Mouse (Mus musculus) frontal cortex, adult 2 months (tissue): Measurements from ENCODE around the gene Adgrf5. TPM values are rescaled to one million over a fixed set of nuclear protein-coding genes. Genes with fewer than 3 reads are reported as not detected.

Experiments used
- DNase-seq, 2 experiments: peaks; one replicate each; pipeline ENCODE4 v3.0.0; 2022; ENCODE audit warnings: low spot score in 1 of 2; ENCODE audit errors: extremely low spot score in 1 of 2
- polyA plus RNA-seq: library from polyadenylated mRNA; depleted of rRNA; stranded (reverse); fragments of >200 nt; gene quantifications from 2 replicates; pipeline ENCODE4 v1.2.3, GENCODE M21; 2012; rRNA removed

The Adgrf5 gene
- 19.3 and 22.0 TPM in 2 replicates for polyA plus RNA-seq

- DNase-seq: no peak
These were observed at the start of gene Adgrf5 for GRCm38 (mm10) chr17:43359826-43360619. Gene Adgrf5, plus strand, starts transcription at chr17:43360451.

GRCm38 (mm10) chr17:43325986-43326671 lies 34.1 kb upstream of the Adgrf5 start:
- DNase-seq: no peak

GRCm38 (mm10) chr17:43326726-43327700 lies 33.2 kb upstream of the Adgrf5 start:
- DNase-seq: peak in 1 of 2 experiments; percentile 48

GRCm38 (mm10) chr17:43327810-43328209 lies 32.4 kb upstream of the Adgrf5 start:
- no peak for DNase-seq

- DNase-seq: no peak
These were observed 31.0 kb upstream of the Adgrf5 start for GRCm38 (mm10) chr17:43329216-43329615.

- DNase-seq: no peak
These were observed 30.5 kb upstream of the Adgrf5 start for GRCm38 (mm10) chr17:43329761-43330183.

GRCm38 (mm10) chr17:43332686-43333085 lies 27.6 kb upstream of the Adgrf5 start:
- DNase-seq: no peak

GRCm38 (mm10) chr17:43334074-43334473 lies 26.2 kb upstream of the Adgrf5 start:
- DNase-seq: no peak

- DNase-seq: no peak
These were observed 22.6 kb upstream of the Adgrf5 start for GRCm38 (mm10) chr17:43337643-43338042.

GRCm38 (mm10) chr17:43338279-43338678 lies 22.0 kb upstream of the Adgrf5 start:
- DNase-seq: no peak

- peak in 1 of 2 experiments; percentile 55 for DNase-seq
These were observed 13.8 kb upstream of the Adgrf5 start for GRCm38 (mm10) chr17:43346499-43346898.

GRCm38 (mm10) chr17:43357902-43358539 lies 2.2 kb upstream of the Adgrf5 start:
- DNase-seq: no peak

GRCm38 (mm10) chr17:43361021-43361420 lies 770 bp downstream of the Adgrf5 start:
- DNase-seq: no peak

GRCm38 (mm10) chr17:43362362-43362761 lies 2.1 kb downstream of the Adgrf5 start:
- DNase-seq: no peak

GRCm38 (mm10) chr17:43362881-43363280 lies 2.6 kb downstream of the Adgrf5 start:
- DNase-seq: no peak

GRCm38 (mm10) chr17:43363921-43364320 lies 3.7 kb downstream of the Adgrf5 start:
- no peak for DNase-seq

GRCm38 (mm10) chr17:43365297-43365696 lies 5.0 kb downstream of the Adgrf5 start:
- no peak for DNase-seq

- DNase-seq: no peak
These were observed 6.2 kb downstream of the Adgrf5 start for GRCm38 (mm10) chr17:43366486-43366885.

- no peak for DNase-seq
These were observed 7.9 kb downstream of the Adgrf5 start for GRCm38 (mm10) chr17:43368171-43368576.

- no peak for DNase-seq
These were observed 12.4 kb downstream of the Adgrf5 start for GRCm38 (mm10) chr17:43372604-43373003.
